In genomic region chr4:148326791-148327190, GRCm38 (mm10) we compare ENCODE assay signal across 16 mouse cellular contexts. TPM values are rescaled to one million over a fixed set of nuclear protein-coding genes. Genes with fewer than 3 reads are reported as not detected.
A peak's percentile ranks its signal among the peaks of the same experiment; 100 is the strongest.
DNase-seq lines count a peak whose midpoint lies in the region; ATAC-seq and TF ChIP-seq lines count a peak whose summit lies in the region.
"Had no signal": no experiment of that assay in that cellular context is flagged by ENCODE, and none has a peak within 500 bp of the region (broad histone marks: within the 10 kb centered on the region; RNA-seq: fewer than 3 reads in every experiment).

No protein-coding gene starts in this region.

- H3K9me3 ChIP-seq in megakaryocyte, embryonic 14.5 days = peaks cover 9% of the 10 kb centered on the region; the same call in 1 of the 2 replicates
- H3K9me3 ChIP-seq in forebrain, postnatal 0 days (ENCODE audit: low read length) = no peaks in the 10 kb centered on the region
- H3K9me3 ChIP-seq in limb, embryonic 13.5 days = 0 out of 2 replicates have a peak, but pooled peaks cover 3% of the 10 kb centered on the region
- H3K9me3 ChIP-seq in neural tube, embryonic 13.5 days = no peaks in the 10 kb centered on the region
- H3K9me3 ChIP-seq: stomach, embryonic 15.5 days had no signal

- WGBS in forebrain, postnatal 0 days = 40% methylated on average over 8 of the region's 8 CpGs
- 30% methylated on average over 8 of the region's 8 CpGs for WGBS in limb, embryonic 13.5 days
- 30% methylated on average over 8 of the region's 8 CpGs for WGBS in neural tube, embryonic 13.5 days

- peak overlapping the region; percentile 76 for H3K4me3 ChIP-seq in megakaryocyte, embryonic 14.5 days (replicated peaks)
- H3K4me3 ChIP-seq in forebrain, postnatal 0 days (ENCODE audit: low read depth, low read length) = no peak overlapping the region
- H3K4me3 ChIP-seq in limb, embryonic 13.5 days = no peak overlapping the region
- no peak overlapping the region for H3K4me3 ChIP-seq in neural tube, embryonic 13.5 days
- H3K4me3 ChIP-seq: stomach, embryonic 15.5 days had no signal

- peaks cover 34% of the 10 kb centered on the region for H3K27me3 ChIP-seq in megakaryocyte, embryonic 14.5 days (replicated peaks)
- H3K27me3 ChIP-seq in forebrain, postnatal 0 days (ENCODE audit: insufficient read depth, low read length) = peaks cover 4% of the 10 kb centered on the region; the same call in 1 of the 2 replicates
- H3K27me3 ChIP-seq in limb, embryonic 13.5 days = peaks cover 19% of the 10 kb centered on the region
- H3K27me3 ChIP-seq in neural tube, embryonic 13.5 days = no peaks in the 10 kb centered on the region

- H3K4me2 ChIP-seq in forebrain, postnatal 0 days (ENCODE audit: low read depth) = 0 out of 2 replicates have a peak overlapping the region, but pooled peaks have one; percentile 46
- peak overlapping the region; percentile 50; the same call in 1 of the 2 replicates for H3K4me2 ChIP-seq in limb, embryonic 13.5 days (replicated peaks)
- peak overlapping the region; percentile 42 for H3K4me2 ChIP-seq in neural tube, embryonic 13.5 days
- H3K4me2 ChIP-seq: stomach, embryonic 15.5 days had no signal

- H3K4me1 ChIP-seq in megakaryocyte, embryonic 14.5 days = peaks cover 61% of the 10 kb centered on the region
- peaks cover 21% of the 10 kb centered on the region for H3K4me1 ChIP-seq in forebrain, postnatal 0 days (ENCODE audit: insufficient read depth)
- H3K4me1 ChIP-seq in limb, embryonic 13.5 days = peaks cover 30% of the 10 kb centered on the region
- peaks cover 78% of the 10 kb centered on the region for H3K4me1 ChIP-seq in neural tube, embryonic 13.5 days (replicated peaks)

- no peak for TF ChIP-seq CTCF in forebrain, postnatal 0 days (IDR thresholded peaks at IDR 0.05; ENCODE audit: low read depth)

- no peak for DNase-seq in forebrain, postnatal 0 days
- DNase-seq in ovary, postnatal 36 days (ENCODE audit: low spot score) = no peak
- DNase-seq in spleen, postnatal 36 days (ENCODE audit: low spot score in 2 of 2) = no peak
- DNase-seq in thymus, postnatal 0 days (ENCODE audit: low spot score) = no peak
- DNase-seq: adrenal gland, postnatal 36 days; cerebellum, postnatal 14 days; lung, adult 2 months; thymus, postnatal 36 days had no signal

- no peak overlapping the region for H3K9ac ChIP-seq in forebrain, postnatal 0 days
- H3K9ac ChIP-seq in limb, embryonic 13.5 days = no peak overlapping the region
- H3K9ac ChIP-seq in neural tube, embryonic 13.5 days = no peak overlapping the region
- H3K9ac ChIP-seq: stomach, embryonic 15.5 days had no signal

- ATAC-seq in megakaryocyte, adult 5-6 weeks (ENCODE audit: poor library complexity, severe bottlenecking) = no peak
- ATAC-seq in forebrain, postnatal 0 days = no peak
- ATAC-seq in limb, embryonic 13.5 days (ENCODE audit: low FRiP score, low read depth) = no peak
- peak; percentile 3; the same call in 1 of the 2 replicates for ATAC-seq in neural tube, embryonic 13.5 days (ENCODE audit: low read depth)
- ATAC-seq: CD4-positive, CD25-positive, alpha-beta regulatory T cell, adult 4 months had no signal

- H3K27ac ChIP-seq in forebrain, postnatal 0 days (ENCODE audit: low read depth, low read length) = no peak overlapping the region
- no peak overlapping the region for H3K27ac ChIP-seq in limb, embryonic 13.5 days
- peak overlapping the region; percentile 77 for H3K27ac ChIP-seq in neural tube, embryonic 13.5 days (replicated peaks)
- H3K27ac ChIP-seq: stomach, embryonic 15.5 days had no signal

- H3K36me3 ChIP-seq in megakaryocyte, embryonic 14.5 days (replicated peaks; ENCODE audit: low read length) = no peaks in the 10 kb centered on the region
- no peaks in the 10 kb centered on the region for H3K36me3 ChIP-seq in forebrain, postnatal 0 days (ENCODE audit: insufficient read depth)
- no peaks in the 10 kb centered on the region for H3K36me3 ChIP-seq in limb, embryonic 13.5 days
- H3K36me3 ChIP-seq in neural tube, embryonic 13.5 days = no peaks in the 10 kb centered on the region
- H3K36me3 ChIP-seq: stomach, embryonic 15.5 days had no signal

RNA-seq across cellular contexts. Expression of gene Disp3, which starts 39.0 kb away (rescaled TPM):
- polyA plus RNA-seq in megakaryocyte, embryonic 14.5 days (2012; ENCODE audit: insufficient read depth, low replicate concordance) = 1.0 and 1.9 TPM in 2 replicates
- not detected in 2 replicates for total RNA-seq in megakaryocyte, adult 5-6 weeks (2015)
- total RNA-seq in megakaryocyte, adult 5-6 weeks (2017) = not detected in 2 replicates
- 13.2 and 17.3 TPM in 2 replicates for total RNA-seq in forebrain, postnatal 0 days (2014; rRNA removed)
- polyA plus RNA-seq in forebrain, postnatal 0 days (2015; fragmentation: Nextera tagmentation; extraction: Ambion mirVana) = 4.1 and 6.1 TPM in 2 replicates
- polyA plus RNA-seq in limb, embryonic 13.5 days (2015; fragmentation: Nextera tagmentation; extraction: Ambion mirVana) = 0.13 and 0.32 TPM in 2 replicates
- polyA plus RNA-seq in neural tube, embryonic 13.5 days (2015; fragmentation: Nextera tagmentation; extraction: Ambion mirVana) = 16.1 and 19.1 TPM in 2 replicates
- not detected in 2 replicates for polyA plus RNA-seq in thymus, postnatal 0 days (2015; fragmentation: Nextera tagmentation; extraction: Ambion mirVana)
- total RNA-seq: megakaryocyte progenitor cell, adult 5-6 weeks; neutrophil, adult 5-6 weeks had no signal
- polyA plus RNA-seq: CD4-positive, CD25-positive, alpha-beta regulatory T cell, adult 4 months; lung, adult 2 months had no signal
